Mouse (Mus musculus) myocyte (in vitro differentiated cells): ENCODE results near the gene Best2.

Experiments used
- CEBPB ChIP-seq: IDR thresholded peaks from 2 replicates; pipeline ENCODE4 v1.6.1; 2011; ENCODE audit warnings: mild to moderate bottlenecking, moderate library complexity; ENCODE audit not compliant: poor library complexity, insufficient read depth, severe bottlenecking
- MAX ChIP-seq: IDR thresholded peaks from one replicate; pipeline ENCODE4 v1.6.1; 2011; ENCODE audit warnings: low read depth, mild to moderate bottlenecking, control low read depth
- MYOD1 ChIP-seq, 3 experiments: IDR thresholded peaks; one replicate each; pipeline ENCODE4 v1.6.1; 2011; ENCODE audit warnings: control low read depth in 2 of 3, low read depth in 2 of 3, mild to moderate bottlenecking in 2 of 3, moderate library complexity in 1 of 3; ENCODE audit not compliant: insufficient read length in 2 of 3, control insufficient read depth in 1 of 3
- POLR2A ChIP-seq: IDR thresholded peaks from one replicate; pipeline ENCODE4 v1.6.1; 2011; ENCODE audit warnings: low read depth, mild to moderate bottlenecking, control low read depth, moderate library complexity; ENCODE audit not compliant: insufficient read length
- POLR2AphosphoS2 ChIP-seq: IDR thresholded peaks from one replicate; pipeline ENCODE4 v1.6.1; 2011; ENCODE audit warnings: low read depth, control low read depth; ENCODE audit not compliant: insufficient read length
- TCF12 ChIP-seq: IDR thresholded peaks from one replicate; pipeline ENCODE4 v1.6.1; 2011; ENCODE audit warnings: mild to moderate bottlenecking, control low read depth; ENCODE audit not compliant: poor library complexity, insufficient read depth, severe bottlenecking
- USF1 ChIP-seq: IDR thresholded peaks from one replicate; pipeline ENCODE4 v1.6.1; 2011; ENCODE audit warnings: low read depth, mild to moderate bottlenecking, control low read depth, moderate library complexity

DNA sequence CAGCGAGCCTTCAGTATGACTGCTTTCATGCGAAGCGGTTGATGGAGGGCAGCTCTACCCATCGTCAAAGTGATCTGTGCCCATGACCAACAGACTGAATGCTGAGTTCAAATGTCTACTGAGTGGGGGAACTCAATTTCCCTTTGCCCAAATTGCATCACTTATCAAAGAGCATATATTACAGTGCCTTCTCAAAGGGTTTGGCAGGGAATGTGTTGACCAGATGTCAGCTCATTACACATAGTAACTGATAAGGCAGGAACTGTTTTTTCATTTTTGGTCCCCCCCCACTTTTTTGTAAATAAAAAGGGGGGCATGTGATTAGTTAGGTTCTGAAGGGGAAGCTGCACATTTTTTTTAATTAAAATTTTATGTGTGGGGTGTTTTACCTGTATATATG is 48.3 kb upstream of the Best2 start:
- TF ChIP-seq POLR2A = no peak
- TF ChIP-seq MAX = no peak
- TF ChIP-seq CEBPB = no peak
- no peak for TF ChIP-seq POLR2AphosphoS2
- TF ChIP-seq MYOD1 (IDR thresholded peaks at IDR 0.05; ENCODE audit: control insufficient read depth in 1 of 3, insufficient read length in 2 of 3, low read depth in 2 of 3) = no peak
- no peak for TF ChIP-seq USF1
- TF ChIP-seq TCF12 = no peak
